Mouse (Mus musculus) embryo, embryonic 9.5 days (tissue): Measurements from ENCODE around the gene Il17a.
"Not testable (repeated sequence)": the region's sequence is repeated elsewhere in the genome, so short reads cannot be mapped to it uniquely, and the experiment has no call there.

Experiments
- DNase-seq: peaks from one replicate; pipeline ENCODE4 v3.0.0-alpha.2; 2017; ENCODE audit errors: extremely low spot score

The Il17a gene

DNA sequence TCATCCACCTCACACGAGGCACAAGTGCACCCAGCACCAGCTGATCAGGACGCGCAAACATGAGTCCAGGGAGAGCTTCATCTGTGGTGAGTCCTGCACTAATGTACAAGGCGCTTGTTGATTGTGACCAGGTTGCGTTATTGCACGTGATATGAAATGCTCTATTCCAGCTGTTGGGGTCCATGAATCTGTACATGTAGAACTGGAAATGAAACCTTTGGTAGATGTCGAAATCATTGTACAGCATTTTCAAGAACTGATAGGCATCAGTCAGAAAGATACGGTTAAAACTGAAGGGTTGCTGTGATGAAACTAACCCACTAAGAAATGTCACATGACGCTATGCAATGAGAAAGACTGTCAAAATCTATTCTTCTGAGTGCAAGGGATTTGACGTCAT lies at the start of gene Il17a:
TSS of gene Il17a (plus strand) at position 3 of the 400 bp plus-strand sequence.
- DNase-seq: no peak

- DNase-seq: no peak
Measured at GRCm38 (mm10) chr1:20682849-20683248, 47.9 kb upstream of the Il17a start.

DNA sequence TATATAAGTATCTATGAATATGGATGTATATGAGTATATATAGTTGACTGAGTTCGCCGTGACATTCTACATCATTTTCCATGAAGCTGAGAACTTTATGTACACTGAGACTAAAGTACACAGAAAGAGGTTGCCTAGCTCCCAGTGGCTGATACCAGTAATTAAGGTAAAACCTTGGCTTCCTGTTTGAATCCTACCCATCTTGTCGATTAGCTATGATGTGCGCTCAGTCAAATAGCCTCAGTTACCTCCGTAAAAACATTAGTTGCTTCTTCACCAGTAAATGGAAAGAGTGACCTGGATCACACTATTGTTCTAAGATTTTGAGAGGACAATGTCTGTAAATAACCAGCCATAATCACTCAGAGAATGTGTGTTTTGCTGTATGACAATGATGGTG lies 47.3 kb upstream of the Il17a start:
- DNase-seq: no peak

DNA sequence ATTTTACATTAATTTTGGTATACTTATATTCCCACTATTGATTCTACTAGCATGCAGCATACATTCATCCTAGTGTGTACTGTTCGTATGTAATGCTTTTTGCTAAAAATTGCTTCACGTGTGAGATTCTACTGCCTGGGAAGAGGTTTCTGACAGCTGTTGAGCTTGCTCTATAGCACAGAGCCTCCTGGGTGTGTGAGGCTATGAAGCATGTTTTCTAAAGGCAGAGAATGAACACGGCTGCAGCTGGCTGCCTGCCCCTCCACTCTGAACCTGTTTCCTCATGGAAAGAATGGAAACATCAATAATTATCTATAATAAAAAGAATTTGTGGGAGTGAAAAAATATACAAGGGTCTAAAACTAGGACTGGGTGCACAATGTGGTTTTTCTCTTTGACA lies 46.9 kb upstream of the Il17a start:
- no peak for DNase-seq

DNA sequence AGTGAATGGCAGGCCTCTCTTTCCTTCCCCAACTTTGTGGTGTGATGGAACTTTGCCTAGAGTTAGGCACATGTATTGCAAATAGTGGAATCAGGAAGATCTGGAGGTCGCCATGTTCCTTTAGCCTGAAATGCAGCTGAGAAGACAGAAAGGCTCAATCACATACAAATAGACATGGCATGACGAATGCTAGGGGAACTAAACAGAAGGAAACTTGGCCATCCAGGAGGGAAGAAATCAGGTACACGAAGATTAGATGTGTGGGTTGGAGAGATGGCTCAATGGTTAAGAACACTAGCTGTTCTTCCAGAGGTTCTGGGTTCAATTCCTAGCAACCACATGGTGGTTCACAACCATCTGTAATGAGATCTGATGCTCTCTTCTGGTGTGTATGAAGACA lies 46.3 kb upstream of the Il17a start:
- no peak for DNase-seq

DNA sequence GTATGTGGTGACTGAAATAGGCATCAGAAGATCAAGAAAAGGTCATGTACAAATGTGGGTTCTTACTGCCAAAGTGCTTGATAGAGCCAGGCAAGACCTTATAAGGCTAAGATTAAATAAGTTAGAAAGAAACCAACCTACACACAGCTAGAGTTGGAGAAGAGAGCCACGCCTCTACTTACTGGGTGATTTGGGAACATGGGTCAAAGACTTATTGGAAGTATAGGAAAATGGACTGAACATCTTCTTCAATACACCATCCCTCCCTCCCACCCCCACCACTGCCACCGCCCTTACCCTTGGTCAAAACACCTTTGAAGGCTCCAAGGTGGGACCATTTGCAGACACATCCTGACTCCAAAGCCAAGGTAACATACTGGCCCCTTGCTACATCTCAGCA lies 45.3 kb upstream of the Il17a start:
- DNase-seq: no peak

DNA sequence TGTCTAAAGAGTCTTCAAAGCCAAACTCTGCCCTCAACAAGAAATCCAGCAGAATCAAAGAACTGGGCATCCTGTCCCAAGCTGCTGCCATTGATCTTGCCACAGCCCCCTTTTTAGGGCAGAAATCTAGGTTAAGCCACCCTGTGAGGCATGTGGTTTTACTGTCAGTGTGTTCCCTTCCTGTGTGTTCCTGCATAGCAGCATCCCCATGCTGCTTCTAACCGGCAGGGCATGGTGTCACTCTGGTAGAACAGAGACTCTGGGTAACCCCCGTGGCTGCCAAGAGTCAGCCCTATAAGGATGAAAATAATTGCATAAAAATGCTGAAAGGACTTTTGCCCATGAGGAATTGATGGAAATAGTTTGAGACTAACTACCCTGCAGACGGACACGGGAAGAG lies 44.8 kb upstream of the Il17a start:
- DNase-seq: no peak

- no peak for DNase-seq
Measured at GRCm38 (mm10) chr1:20691336-20691735, 39.4 kb upstream of the Il17a start.

DNA sequence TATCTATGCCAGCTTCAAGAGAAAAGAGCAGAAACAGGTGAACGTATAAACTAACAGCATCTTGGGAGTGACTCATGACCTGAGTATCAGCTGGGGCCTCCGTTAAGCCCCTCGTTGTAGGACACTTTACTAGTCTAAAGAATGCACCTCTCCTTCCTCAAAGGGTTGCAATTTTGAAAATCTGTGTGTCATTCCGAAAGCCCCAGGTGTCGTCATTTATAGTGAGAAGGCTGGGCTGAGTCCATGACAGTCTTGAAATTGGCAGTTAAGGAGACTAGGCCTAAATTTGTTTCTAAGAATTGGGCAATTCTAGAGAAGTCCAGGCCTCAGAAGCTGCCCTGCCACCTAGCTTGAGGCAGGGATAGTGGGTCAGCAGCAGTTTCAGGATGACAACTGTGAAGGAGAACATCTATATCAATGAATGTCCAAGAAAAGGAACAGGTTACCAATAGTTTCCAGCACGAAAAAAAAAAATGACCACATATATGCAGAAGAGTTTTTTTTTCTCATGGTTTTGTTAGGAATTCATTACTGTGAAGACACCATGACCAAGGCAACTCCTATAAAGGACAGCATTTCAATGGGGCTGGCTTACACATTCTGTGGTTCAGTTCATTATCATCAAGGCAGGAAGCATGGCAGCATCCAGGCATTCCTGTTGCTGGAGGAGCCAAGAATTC lies 36.9 kb upstream of the Il17a start:
- no peak for DNase-seq

DNA sequence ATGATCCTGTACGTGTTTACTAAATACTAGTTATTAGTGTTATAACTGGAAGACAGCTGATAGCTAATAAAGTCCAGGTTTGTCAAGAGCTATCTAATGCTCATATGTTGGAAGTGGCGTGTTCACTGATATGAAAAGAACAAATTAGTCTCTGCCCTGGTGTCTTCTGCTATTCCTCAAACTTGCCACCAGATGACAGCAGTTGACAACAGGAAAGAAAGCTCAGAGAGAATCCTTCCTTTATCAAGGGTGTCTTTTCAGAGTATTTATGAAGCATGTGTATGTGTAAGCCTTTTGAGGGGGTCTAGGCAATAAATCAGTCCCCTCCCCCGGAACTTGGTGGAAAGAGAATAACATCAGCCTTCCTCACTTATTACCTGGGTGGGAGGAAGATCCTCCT lies 30.7 kb upstream of the Il17a start:
- no peak for DNase-seq

DNA sequence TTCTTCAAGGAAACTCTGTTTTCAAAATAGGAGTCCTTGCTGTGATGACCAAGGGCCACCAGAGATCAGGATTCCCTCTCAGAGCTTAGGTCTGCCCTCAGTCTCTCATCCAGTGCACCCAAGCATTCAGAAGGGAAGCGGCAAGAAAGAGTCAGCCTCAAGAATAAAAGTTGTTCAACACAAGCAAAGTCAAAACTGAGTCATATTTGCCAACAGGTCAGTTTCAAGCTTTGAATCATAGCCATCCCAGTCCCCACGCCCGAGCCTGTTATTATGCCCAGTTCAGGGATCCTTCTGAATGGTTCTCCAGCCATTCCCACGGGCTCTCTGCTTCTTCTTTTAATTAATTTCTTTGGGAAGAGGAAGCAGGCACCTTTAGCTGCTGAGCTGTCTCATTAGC lies 5.9 kb downstream of the Il17a start:
- DNase-seq: no peak

DNA sequence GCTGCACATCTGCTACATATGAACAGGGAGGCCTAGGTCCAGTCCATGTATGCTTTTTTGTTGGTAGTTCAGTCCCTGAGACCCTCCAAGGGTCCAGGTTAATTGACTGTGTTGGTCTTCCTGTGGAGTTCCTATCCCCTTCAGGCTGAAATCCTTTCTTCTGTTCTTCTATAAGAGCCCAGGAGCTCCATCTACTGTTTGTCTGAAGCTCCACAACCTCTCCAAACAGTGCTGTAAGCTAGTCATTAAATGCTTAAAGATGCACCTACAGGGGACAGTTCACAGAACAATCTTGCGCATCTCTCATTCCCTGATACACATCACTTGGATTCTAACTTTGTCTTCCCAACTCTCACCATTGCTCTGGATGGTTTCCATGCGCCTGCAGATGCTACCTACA lies 7.8 kb downstream of the Il17a start:
- no peak for DNase-seq

DNA sequence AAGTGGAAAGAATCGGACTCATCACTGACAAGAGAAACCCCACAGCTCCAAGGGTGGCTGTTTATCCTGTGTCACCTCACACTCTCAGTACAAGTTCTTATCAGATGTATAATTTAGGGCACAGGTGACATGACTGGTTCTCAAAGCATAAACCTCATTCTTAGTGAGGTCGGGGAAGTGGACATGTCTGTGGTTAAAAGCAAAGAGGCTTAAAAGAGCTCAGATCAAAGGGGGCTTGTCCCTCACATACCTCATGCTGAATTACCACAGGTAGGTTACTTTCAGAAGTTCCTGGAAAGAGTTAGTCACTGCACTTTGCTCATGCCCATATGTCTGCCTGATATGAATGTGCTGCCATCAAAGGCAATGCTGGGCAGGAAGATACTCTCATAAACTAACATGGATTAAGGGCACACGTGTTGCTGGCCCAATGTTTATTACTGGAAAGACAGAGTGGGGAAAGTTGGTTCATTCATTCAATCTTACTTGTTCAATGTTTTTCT lies 9.8 kb downstream of the Il17a start:
- no peak for DNase-seq

GRCm38 (mm10) chr1:20754439-20754838 lies 23.7 kb downstream of the Il17a start:
- DNase-seq: no peak

DNA sequence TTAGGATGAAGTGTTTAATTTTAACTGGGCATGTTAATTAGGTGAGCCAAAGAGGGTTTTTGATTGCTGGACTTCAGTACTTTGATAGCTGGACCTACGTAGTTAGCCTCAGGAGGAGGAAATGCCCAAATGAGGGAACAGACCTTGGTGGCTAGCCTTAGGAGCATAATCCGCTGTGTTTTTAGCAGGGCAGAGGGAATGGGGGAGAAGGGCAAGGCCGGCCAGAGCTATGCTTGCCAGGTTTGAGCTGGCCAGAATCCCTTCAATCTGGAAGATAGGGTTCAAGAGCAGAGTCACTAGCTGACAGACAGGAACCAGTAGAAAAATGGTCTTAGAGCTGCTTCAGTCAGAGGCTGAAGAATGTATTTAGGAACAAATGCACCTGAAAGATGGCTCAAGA lies 26.9 kb downstream of the Il17a start:
- DNase-seq: no peak

GRCm38 (mm10) chr1:20759799-20760198 lies 29.1 kb downstream of the Il17a start:
- DNase-seq: no peak

- DNase-seq: no peak
Measured at GRCm38 (mm10) chr1:20760331-20760730, 29.6 kb downstream of the Il17a start.

DNA sequence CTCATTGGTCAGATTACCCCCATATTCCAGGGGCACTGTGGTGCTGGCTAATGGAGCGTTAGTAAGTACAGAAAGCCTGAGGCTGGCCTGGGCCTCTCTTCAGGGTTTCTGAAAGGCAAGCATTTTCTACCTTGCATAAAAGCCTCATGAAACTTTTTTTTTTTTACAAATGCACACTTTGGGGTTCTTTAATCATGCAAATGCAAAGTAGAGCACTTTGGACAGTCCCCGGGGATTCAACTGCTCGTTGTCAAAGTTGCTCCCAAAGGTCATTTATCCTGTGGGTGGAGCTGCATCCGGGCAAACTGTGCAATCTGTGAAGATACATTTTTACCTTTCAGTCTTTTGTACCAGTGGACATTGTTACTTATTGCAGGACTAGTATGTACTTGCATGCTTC lies 30.7 kb downstream of the Il17a start:
- no peak for DNase-seq

GRCm38 (mm10) chr1:20766526-20766925 lies 35.8 kb downstream of the Il17a start:
- no peak for DNase-seq

- not testable (repeated sequence) for DNase-seq
Measured at GRCm38 (mm10) chr1:20774026-20774730, 43.5 kb downstream of the Il17a start.

DNA sequence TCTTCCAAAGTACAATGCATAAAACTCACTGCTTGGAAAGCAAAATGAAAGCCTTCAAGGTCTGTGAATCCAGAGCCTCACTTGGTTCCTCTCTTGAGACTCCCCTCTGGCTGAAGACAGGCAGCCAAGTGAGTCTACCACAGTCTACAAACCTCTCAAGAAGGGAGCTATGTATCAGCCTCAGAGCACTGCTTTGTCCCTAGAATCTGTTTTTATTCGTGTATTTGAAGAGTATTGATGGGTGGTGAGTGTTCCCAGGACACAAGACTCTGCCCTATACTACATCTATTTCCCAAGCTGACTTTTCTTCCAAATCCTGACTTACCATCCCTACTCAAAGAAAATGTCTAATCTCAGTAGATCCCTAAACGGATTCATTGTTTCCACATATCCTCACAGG lies 47.7 kb downstream of the Il17a start:
- DNase-seq: no peak
